Mouse (Mus musculus) liver, embryonic 11.5 days (tissue): ENCODE results near the gene Rcbtb2. TPM values are rescaled to one million over a fixed set of nuclear protein-coding genes. Genes with fewer than 3 reads are reported as not detected.

Source experiments
- ATAC-seq: fragments of 200-750 bp; cut with Nextera tagmentation; replicated peaks from 2 replicates; pipeline ENCODE4 v1.8.0; 2017; ENCODE audit warnings: moderate number of reproducible peaks, mild to moderate bottlenecking, moderate TSS enrichment, moderate library complexity; ENCODE audit not compliant: low FRiP score
- DNase-seq: peaks from one replicate; pipeline ENCODE4 v3.0.0-alpha.2; 2017; ENCODE audit warnings: low spot score
- H3K27ac ChIP-seq: fragments of 300-500 bp; sonication (generic); 2 replicates; pipeline ENCODE4 v1.5.1; 2014; ENCODE audit warnings: mild to moderate bottlenecking, low read depth, low read length, control low read depth
- H3K27me3 ChIP-seq: fragments of 300-500 bp; sonication (generic); replicated peaks from 2 replicates; pipeline ENCODE4 v1.6.1; 2014; ENCODE audit warnings: low read length, mixed read lengths; ENCODE audit not compliant: control insufficient read depth, insufficient read depth
- H3K36me3 ChIP-seq: fragments of 300-500 bp; sonication (generic); 2 replicates; pipeline ENCODE4 v1.6.1; 2014; ENCODE audit warnings: mild to moderate bottlenecking, low read length, moderate library complexity, mixed read lengths; ENCODE audit not compliant: control insufficient read depth, insufficient read depth
- H3K4me1 ChIP-seq: fragments of 300-500 bp; sonication (generic); replicated peaks from 2 replicates; pipeline ENCODE4 v1.6.1; 2014; ENCODE audit warnings: low read length, mixed read lengths; ENCODE audit not compliant: control insufficient read depth, insufficient read depth
- H3K4me2 ChIP-seq: fragments of 300-500 bp; sonication (generic); 2 replicates; pipeline ENCODE4 v1.6.1; 2014; ENCODE audit warnings: mild to moderate bottlenecking, control low read depth, moderate library complexity
- H3K4me3 ChIP-seq: fragments of 300-500 bp; sonication (generic); 2 replicates; pipeline ENCODE4 v1.5.1; 2014; ENCODE audit warnings: low read depth, low read length, control low read depth
- H3K9ac ChIP-seq: fragments of 300-500 bp; sonication (generic); 2 replicates; pipeline ENCODE4 v1.6.1; 2014; ENCODE audit warnings: low read depth, low read length, control low read depth
- H3K9me3 ChIP-seq: fragments of 300-500 bp; sonication (generic); 2 replicates; pipeline ENCODE4 v1.6.1; 2016; ENCODE audit warnings: low read length, inconsistent platforms, mixed read lengths; ENCODE audit not compliant: control insufficient read depth
- WGBS: fragments of 180-500 bp; shearing (Covaris S2); extraction: QIAGEN DNeasy Blood & Tissue Kit; methylation state at CpG from one replicate; pipeline ENCODE4 v1.1.7; 2014; 5-methylcytosine and 5-hydroxymethylcytosine counted together
- polyA plus RNA-seq: library from polyadenylated mRNA; unstranded; fragments of >200 nt; fragmentation: Nextera tagmentation; extraction: Ambion mirVana; gene quantifications from 2 replicates; pipeline ENCODE4 v1.2.1, GENCODE M21; 2014

Rcbtb2 gene
- polyA plus RNA-seq, 1 experiment from 2014 or later = 56.3 TPM

GRCm38 (mm10) chr14:73173662-73174061, 50.8 kb downstream of the Rcbtb2 start:
- Histone ChIP-seq H3K27me3 (no peaks in the 10 kb centered on the region), H3K4me3 (no peak overlapping the region), H3K27ac (no peak overlapping the region), H3K4me1 (peaks cover 16% of the 10 kb centered on the region), H3K9me3 (no peaks in the 10 kb centered on the region), H3K36me3 (peaks cover 5% of the 10 kb centered on the region; the same call in 1 of the 2 replicates), H3K4me2 (no peak overlapping the region), H3K9ac (no peak overlapping the region)
- WGBS = 87% methylated on average over 11 of the region's 11 CpGs
- DNase-seq = no peak
- no peak for ATAC-seq

GRCm38 (mm10) chr14:73174091-73174995, 51.5 kb downstream of the Rcbtb2 start:
- Histone ChIP-seq H3K9me3 (no peaks in the 10 kb centered on the region), H3K9ac (no peak overlapping the region), H3K4me2 (no peak overlapping the region), H3K4me1 (peaks cover 16% of the 10 kb centered on the region), H3K27me3 (no peaks in the 10 kb centered on the region), H3K4me3 (no peak overlapping the region), H3K36me3 (peaks cover 5% of the 10 kb centered on the region; the same call in 1 of the 2 replicates), H3K27ac (no peak overlapping the region; the same call in 1 of the 2 replicates)
- 81% methylated on average over 7 of the region's 7 CpGs for WGBS
- no peak for DNase-seq
- no peak for ATAC-seq

- no peaks in the 10 kb centered on the region for H3K9me3 ChIP-seq
- H3K9ac ChIP-seq = no peak overlapping the region
- DNase-seq (no peak), ATAC-seq (no peak)
- H3K4me3 ChIP-seq = no peak overlapping the region
- no peak overlapping the region for H3K4me2 ChIP-seq
- 92% methylated on average over 1 of the region's 1 CpGs for WGBS
- peaks cover 16% of the 10 kb centered on the region for H3K4me1 ChIP-seq
- no peak overlapping the region; the same call in 1 of the 2 replicates for H3K27ac ChIP-seq
- H3K27me3 ChIP-seq = no peaks in the 10 kb centered on the region
- peaks cover 5% of the 10 kb centered on the region; the same call in 1 of the 2 replicates for H3K36me3 ChIP-seq
Observed at GRCm38 (mm10) chr14:73175031-73175430, 52.2 kb downstream of the Rcbtb2 start.

GRCm38 (mm10) chr14:73175814-73176213, 53.0 kb downstream of the Rcbtb2 start:
- no peak overlapping the region for H3K4me2 ChIP-seq
- H3K4me3 ChIP-seq = no peak overlapping the region
- H3K9me3 ChIP-seq = no peaks in the 10 kb centered on the region
- WGBS = 56% methylated on average over 6 of the region's 6 CpGs
- peaks cover 16% of the 10 kb centered on the region for H3K4me1 ChIP-seq
- 0 out of 2 replicates have a peak overlapping the region, but pooled peaks have one; percentile 43 for H3K27ac ChIP-seq
- no peaks in the 10 kb centered on the region for H3K27me3 ChIP-seq
- peak; percentile 48; the same call in 1 of the 2 replicates for ATAC-seq
- DNase-seq = no peak
- H3K36me3 ChIP-seq = peaks cover 5% of the 10 kb centered on the region; the same call in 1 of the 2 replicates
- no peak overlapping the region for H3K9ac ChIP-seq

GRCm38 (mm10) chr14:73176266-73176665, 53.4 kb downstream of the Rcbtb2 start:
- H3K4me3 ChIP-seq = no peak overlapping the region
- H3K9me3 ChIP-seq = no peaks in the 10 kb centered on the region
- ATAC-seq (no peak), DNase-seq (no peak)
- H3K27me3 ChIP-seq = no peaks in the 10 kb centered on the region
- H3K4me1 ChIP-seq = peaks cover 16% of the 10 kb centered on the region
- peaks cover 5% of the 10 kb centered on the region; the same call in 1 of the 2 replicates for H3K36me3 ChIP-seq
- no peak overlapping the region for H3K4me2 ChIP-seq
- H3K9ac ChIP-seq = no peak overlapping the region
- H3K27ac ChIP-seq = 0 out of 2 replicates have a peak overlapping the region, but pooled peaks have one; percentile 43
- 66% methylated on average over 5 of the region's 5 CpGs for WGBS

- peaks cover 16% of the 10 kb centered on the region for H3K4me1 ChIP-seq
- DNase-seq (no peak), ATAC-seq (no peak)
- H3K27me3 ChIP-seq = no peaks in the 10 kb centered on the region
- H3K27ac ChIP-seq = no peak overlapping the region
- peaks cover 12% of the 10 kb centered on the region; the same call in 1 of the 2 replicates for H3K36me3 ChIP-seq
- no peak overlapping the region for H3K4me2 ChIP-seq
- 80% methylated on average over 11 of the region's 11 CpGs for WGBS
- no peaks in the 10 kb centered on the region for H3K9me3 ChIP-seq
- no peak overlapping the region for H3K9ac ChIP-seq
- H3K4me3 ChIP-seq = no peak overlapping the region
Observed at GRCm38 (mm10) chr14:73177961-73178360, 55.1 kb downstream of the Rcbtb2 start.

- peaks cover 16% of the 10 kb centered on the region for H3K4me1 ChIP-seq
- no peaks in the 10 kb centered on the region for H3K27me3 ChIP-seq
- WGBS = 55% methylated on average over 4 of the region's 4 CpGs
- peaks cover 13% of the 10 kb centered on the region; the same call in 1 of the 2 replicates for H3K36me3 ChIP-seq
- DNase-seq (no peak), ATAC-seq (peak; percentile 37; the same call in 1 of the 2 replicates)
- H3K4me3 ChIP-seq = no peak overlapping the region
- H3K27ac ChIP-seq = peak overlapping the region; percentile 4; the same call in 1 of the 2 replicates
- no peak overlapping the region for H3K9ac ChIP-seq
- H3K9me3 ChIP-seq = no peaks in the 10 kb centered on the region
- H3K4me2 ChIP-seq = no peak overlapping the region
Observed at GRCm38 (mm10) chr14:73179221-73179681, 56.4 kb downstream of the Rcbtb2 start.

GRCm38 (mm10) chr14:73180671-73181070, 57.8 kb downstream of the Rcbtb2 start:
- no peak overlapping the region for H3K27ac ChIP-seq
- peaks cover 16% of the 10 kb centered on the region; the same call in 1 of the 2 replicates for H3K36me3 ChIP-seq
- H3K9ac ChIP-seq = no peak overlapping the region
- peaks cover 8% of the 10 kb centered on the region for H3K4me1 ChIP-seq
- no peaks in the 10 kb centered on the region for H3K27me3 ChIP-seq
- DNase-seq (no peak), ATAC-seq (no peak)
- H3K4me3 ChIP-seq = no peak overlapping the region
- WGBS = 77% methylated on average over 3 of the region's 3 CpGs
- no peak overlapping the region for H3K4me2 ChIP-seq
- 0 out of 2 replicates have a peak, but pooled peaks cover 3% of the 10 kb centered on the region for H3K9me3 ChIP-seq
